Mouse (Mus musculus) retina, embryonic 14.5 days (tissue): Measurements from ENCODE around the gene Sympk.
A peak's percentile ranks its signal among the peaks of the same experiment; 100 is the strongest.
"Not testable (repeated sequence)": the region's sequence is repeated elsewhere in the genome, so short reads cannot be mapped to it uniquely, and the experiment has no call there.

Experiments
- DNase-seq: peaks from one replicate; pipeline ENCODE4 v3.0.0-alpha.2; 2015; ENCODE audit warnings: low spot score

The Sympk gene

GRCm38 (mm10) chr7:19052345-19053135 is 28.4 kb downstream of the Sympk start:
- no peak for DNase-seq

- DNase-seq, result no peak
Observed at GRCm38 (mm10) chr7:19053136-19053532, 29.0 kb downstream of the Sympk start.

GRCm38 (mm10) chr7:19054047-19054776 is 30.0 kb downstream of the Sympk start, which contains the start of gene Rsph6a:
Gene Rsph6a (plus strand): TSS chr7:19054690.
- DNase-seq, result peak; percentile 77

- no peak for DNase-seq
Observed at GRCm38 (mm10) chr7:19054777-19055076, 30.6 kb downstream of the Sympk start.

GRCm38 (mm10) chr7:19055108-19055507 is 30.9 kb downstream of the Sympk start:
- DNase-seq, result no peak

GRCm38 (mm10) chr7:19057405-19057804 is 33.2 kb downstream of the Sympk start:
- no peak for DNase-seq

- DNase-seq, result no peak
Observed at GRCm38 (mm10) chr7:19065896-19066295, 41.7 kb downstream of the Sympk start.

GRCm38 (mm10) chr7:19067063-19067462 is 42.9 kb downstream of the Sympk start:
- no peak for DNase-seq

GRCm38 (mm10) chr7:19067935-19068334 is 43.8 kb downstream of the Sympk start:
- no peak for DNase-seq

GRCm38 (mm10) chr7:19068707-19069106 is 44.5 kb downstream of the Sympk start:
- DNase-seq, result peak; percentile 90

- DNase-seq, result peak; percentile 38
Observed at GRCm38 (mm10) chr7:19069500-19069899, 45.3 kb downstream of the Sympk start.

- not testable (repeated sequence) for DNase-seq
Observed at GRCm38 (mm10) chr7:19071024-19071423, 46.8 kb downstream of the Sympk start.

- DNase-seq, result no peak
Observed at GRCm38 (mm10) chr7:19073504-19073903, 49.3 kb downstream of the Sympk start.

- DNase-seq, result no peak
Observed at GRCm38 (mm10) chr7:19074494-19074893, 50.3 kb downstream of the Sympk start.

GRCm38 (mm10) chr7:19075231-19075630 is 51.1 kb downstream of the Sympk start:
- DNase-seq, result no peak

- DNase-seq, result peak; percentile 99
Observed at GRCm38 (mm10) chr7:19075723-19076585, 51.8 kb downstream of the Sympk start, which contains the start of gene Dmwd. Gene Dmwd (plus strand): TSS chr7:19076227.

GRCm38 (mm10) chr7:19076586-19076991 is 52.4 kb downstream of the Sympk start:
- peak; percentile 34 for DNase-seq

GRCm38 (mm10) chr7:19077761-19078160 is 53.6 kb downstream of the Sympk start:
- DNase-seq, result no peak

- DNase-seq, result no peak
Observed at GRCm38 (mm10) chr7:19078732-19079131, 54.6 kb downstream of the Sympk start.

GRCm38 (mm10) chr7:19080451-19080950 is 56.3 kb downstream of the Sympk start:
- no peak for DNase-seq

- DNase-seq, result no peak
Observed at GRCm38 (mm10) chr7:19082171-19082570, 58.0 kb downstream of the Sympk start.

- no peak for DNase-seq
Observed at GRCm38 (mm10) chr7:19083096-19083495, 58.9 kb downstream of the Sympk start.
